Mouse (Mus musculus) adrenal gland, postnatal 36 days (tissue): Measurements from ENCODE around the gene Bcl2l1. TPM values are rescaled to one million over a fixed set of nuclear protein-coding genes. Genes with fewer than 3 reads are reported as not detected.

Experiments
- DNase-seq, 2 experiments: peaks; one replicate each; pipeline ENCODE4 v3.0.0; 2021; ENCODE audit warnings: mixed read lengths in 1 of 2
- microRNA-seq: library from miRNA; unstranded; fragments of <30 nt; microRNA quantifications from one replicate; pipeline ENCODE4 v1.2.0, GENCODE M21; 2021
- total RNA-seq, 2 experiments: library from RNA; stranded (reverse); gene quantifications; 2 replicates each; pipeline ENCODE4 v1.2.3; 2021

Gene Bcl2l1
- total RNA-seq, 2 experiments from 2014 or later = 58.2 to 93.9 TPM

GRCm38 (mm10) chr2:152737306-152738221 lies 94.0 kb downstream of the Bcl2l1 start:
- peak; percentile 31 to 62 for DNase-seq

GRCm38 (mm10) chr2:152736748-152737147 lies 94.8 kb downstream of the Bcl2l1 start:
- peak; percentile 44 to 53 for DNase-seq

GRCm38 (mm10) chr2:152736090-152736601 lies 95.4 kb downstream of the Bcl2l1 start, which contains the start of gene Id1:
TSS of gene Id1 (plus strand) at chr2:152736251.
- DNase-seq = peak; percentile 89 to 91

- peak; percentile 98 for DNase-seq
Observed at GRCm38 (mm10) chr2:152734984-152735383, 96.5 kb downstream of the Bcl2l1 start.

GRCm38 (mm10) chr2:152734501-152734900 lies 97.0 kb downstream of the Bcl2l1 start:
- no peak for DNase-seq

GRCm38 (mm10) chr2:152733201-152733600 lies 98.3 kb downstream of the Bcl2l1 start:
- DNase-seq = no peak

Small RNAs within 50 kb of the gene (microRNA-seq; reads per million reads assigned to microRNA genes)
- gene Gm23802 = not detected
- gene Mir5622 = 0.75 reads per million

Other genes with a start within 250 kb of the Bcl2l1 start
- not detected for gene Defb45, start 232.3 kb downstream of the Bcl2l1 start, total RNA-seq
- 1 to 10 TPM in 1 of 2 experiments, not detected in 1; 1.3 TPM for gene Defb36, start 227.4 kb downstream of the Bcl2l1 start, total RNA-seq
- 1 to 10 TPM in 1 of 2 experiments, not detected in 1; 2.2 TPM for gene Defb25, start 208.7 kb downstream of the Bcl2l1 start, total RNA-seq
- 10 to 100 TPM in 1 of 2 experiments, 1 to 10 TPM in 1; 9.3 to 13.2 TPM for gene Rem1, start 204.8 kb downstream of the Bcl2l1 start, total RNA-seq
- 100 to 1,000 TPM; 169 to 173 TPM for gene H13, start 162.3 kb downstream of the Bcl2l1 start, total RNA-seq
- gene Mcts2, start 144.7 kb downstream of the Bcl2l1 start, total RNA-seq = 10 to 100 TPM; 27.2 to 31.7 TPM
- 100 to 1,000 TPM in 1 of 2 experiments, 10 to 100 TPM in 1; 68.4 to 105 TPM for gene Id1, start 95.5 kb downstream of the Bcl2l1 start, total RNA-seq
- 1 to 10 TPM; 3.0 to 4.0 TPM for gene Cox4i2, start 77.6 kb downstream of the Bcl2l1 start, total RNA-seq
- gene Tpx2, start 16.2 kb upstream of the Bcl2l1 start, total RNA-seq = 1 to 10 TPM; 5.1 to 6.2 TPM
- gene Mylk2, start 79.6 kb upstream of the Bcl2l1 start, total RNA-seq = not detected
- 1 to 10 TPM; 2.7 to 2.8 TPM for gene Foxs1, start 101.5 kb upstream of the Bcl2l1 start, total RNA-seq
- 1 to 10 TPM in 1 of 2 experiments, under 1 TPM in 1; 0.99 to 2.1 TPM for gene Dusp15, start 120.0 kb upstream of the Bcl2l1 start, total RNA-seq
- under 1 TPM; 0.30 to 0.50 TPM for gene Ttll9, start 130.8 kb upstream of the Bcl2l1 start, total RNA-seq
- 100 to 1,000 TPM; 175 to 226 TPM for gene Pdrg1, start 183.7 kb upstream of the Bcl2l1 start, total RNA-seq
- 1 to 10 TPM in 1 of 2 experiments, under 1 TPM in 1; 0.56 to 1.5 TPM for gene Xkr7, start 200.1 kb upstream of the Bcl2l1 start, total RNA-seq
- 10 to 100 TPM; 10.2 to 11.0 TPM for gene Ccm2l, start 234.2 kb upstream of the Bcl2l1 start, total RNA-seq